Mouse (Mus musculus): ENCODE data around the gene Pdcl2.
A peak's percentile ranks its signal among the peaks of the same experiment; 100 is the strongest.

The Pdcl2 gene

GRCm38 (mm10) chr5:76303379-76303744, 27.6 kb downstream of the Pdcl2 start:
- DNase-seq = no peak

- DNase-seq = no peak
These were observed 28.9 kb downstream of the Pdcl2 start for GRCm38 (mm10) chr5:76302009-76302408.

GRCm38 (mm10) chr5:76289234-76289691, 41.7 kb downstream of the Pdcl2 start:
- DNase-seq = peak; percentile 4

GRCm38 (mm10) chr5:76288256-76288655, 42.7 kb downstream of the Pdcl2 start:
- no peak for DNase-seq

- no peak for DNase-seq
These were observed 43.9 kb downstream of the Pdcl2 start for GRCm38 (mm10) chr5:76287062-76287461.

GRCm38 (mm10) chr5:76285699-76286098, 45.3 kb downstream of the Pdcl2 start:
- no peak for DNase-seq

GRCm38 (mm10) chr5:76283890-76284289, 47.1 kb downstream of the Pdcl2 start:
- peak; percentile 9 for DNase-seq

- DNase-seq = no peak
These were observed 56.0 kb downstream of the Pdcl2 start for GRCm38 (mm10) chr5:76274977-76275376.

Measured in liver (tissue).